In the genomic region with DNA sequence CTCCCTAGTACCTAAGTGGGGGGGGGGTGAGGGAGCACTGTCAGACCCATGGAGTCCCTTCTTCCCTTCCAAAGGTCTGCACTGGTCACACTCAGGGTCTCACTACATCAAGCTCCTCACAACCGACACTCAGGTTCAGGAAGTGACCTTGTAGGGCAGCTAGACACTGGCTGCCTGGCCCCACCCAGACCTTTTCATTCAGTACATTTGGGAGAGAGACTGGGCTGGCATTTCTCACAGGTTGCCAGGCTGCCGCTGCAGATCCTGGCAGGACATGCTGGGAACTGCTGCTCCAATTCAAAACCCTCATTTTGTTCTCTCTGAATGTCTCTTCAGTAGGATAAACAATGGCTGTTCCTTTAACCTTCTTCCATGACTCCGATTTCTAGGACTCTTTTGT, we compare ENCODE assay signal across 11 mouse cellular contexts.
DNase-seq lines count a peak whose midpoint lies in the region; ATAC-seq and TF ChIP-seq lines count a peak whose summit lies in the region.
"Had no signal": no experiment of that assay in that cellular context is flagged by ENCODE, and none has a peak within 500 bp of the region (broad histone marks: within the 10 kb centered on the region; RNA-seq: fewer than 3 reads in every experiment).

No protein-coding gene starts in this region.

- TF ChIP-seq POLR2A in cortical plate, adult 2 months (IDR thresholded peaks at IDR 0.05; ENCODE audit: extremely low read depth, insufficient read depth, low read length): no peak

- no peak overlapping the region for H3K9ac ChIP-seq in heart, postnatal 0 days (replicated peaks; ENCODE audit: low read depth, low read length)
- no peak overlapping the region for H3K9ac ChIP-seq in forebrain, embryonic 16.5 days (replicated peaks; ENCODE audit: low read depth, low read length)
- H3K9ac ChIP-seq in midbrain, embryonic 15.5 days: no peak overlapping the region

- 32% methylated on average over 3 of the region's 3 CpGs for WGBS in heart, postnatal 0 days
- WGBS in forebrain, embryonic 16.5 days: 7% methylated on average over 3 of the region's 3 CpGs
- 12% methylated on average over 3 of the region's 3 CpGs for WGBS in midbrain, embryonic 15.5 days

- H3K4me2 ChIP-seq in heart, postnatal 0 days (ENCODE audit: low read depth, low read length): no peak overlapping the region
- no peak overlapping the region for H3K4me2 ChIP-seq in forebrain, embryonic 16.5 days (ENCODE audit: low read length)
- no peak overlapping the region for H3K4me2 ChIP-seq in midbrain, embryonic 15.5 days

- no peaks in the 10 kb centered on the region for H3K27me3 ChIP-seq in heart, postnatal 0 days (ENCODE audit: control insufficient read depth, insufficient read depth, low read length)
- H3K27me3 ChIP-seq in forebrain, embryonic 16.5 days (replicated peaks; ENCODE audit: control insufficient read depth, insufficient read depth, low read length): no peaks in the 10 kb centered on the region
- H3K27me3 ChIP-seq in midbrain, embryonic 15.5 days (replicated peaks): no peaks in the 10 kb centered on the region

- TF ChIP-seq EP300 in heart, postnatal 0 days (IDR thresholded peaks at IDR 0.05; ENCODE audit: low read depth): no peak

- H3K4me1 ChIP-seq in heart, postnatal 0 days (ENCODE audit: control insufficient read depth, insufficient read depth): peaks cover 21% of the 10 kb centered on the region; the same call in 1 of the 2 replicates
- peaks cover 9% of the 10 kb centered on the region for H3K4me1 ChIP-seq in cortical plate, adult 2 months (ENCODE audit: control insufficient read depth, insufficient read depth, low read length)
- peaks cover 53% of the 10 kb centered on the region for H3K4me1 ChIP-seq in forebrain, embryonic 16.5 days (replicated peaks; ENCODE audit: control insufficient read depth, insufficient read depth, low read length)
- H3K4me1 ChIP-seq in midbrain, embryonic 15.5 days: peaks cover 57% of the 10 kb centered on the region

- no peak overlapping the region for H3K4me3 ChIP-seq in heart, postnatal 0 days (ENCODE audit: low read depth, low read length)
- no peak overlapping the region for H3K4me3 ChIP-seq in cortical plate, adult 2 months (ENCODE audit: insufficient read depth, low read length)
- H3K4me3 ChIP-seq in forebrain, embryonic 16.5 days (replicated peaks; ENCODE audit: low read length): no peak overlapping the region
- no peak overlapping the region for H3K4me3 ChIP-seq in midbrain, embryonic 15.5 days
- H3K4me3 ChIP-seq: myocyte had no signal

- DNase-seq in heart, postnatal 0 days (ENCODE audit: low spot score): peak; percentile 18
- no peak for DNase-seq in heart, postnatal 4 days
- no peak for DNase-seq in retina, embryonic 14.5 days (ENCODE audit: low spot score)
- no peak for DNase-seq in frontal cortex, postnatal 36 days (ENCODE audit: low spot score in 2 of 2)
- no peak for DNase-seq in right cerebral cortex, adult 2 months (ENCODE audit: low spot score in 2 of 2)
- DNase-seq: embryo, embryonic 11 days; lung, postnatal 14 days had no signal

- no peak overlapping the region for H3K27ac ChIP-seq in heart, postnatal 0 days (ENCODE audit: low read depth)
- H3K27ac ChIP-seq in cortical plate, adult 2 months (ENCODE audit: insufficient read depth, low read length): peak overlapping the region; percentile 48; the same call in 1 of the 2 replicates
- H3K27ac ChIP-seq in forebrain, embryonic 16.5 days (ENCODE audit: low read length): peak overlapping the region; percentile 41
- H3K27ac ChIP-seq in midbrain, embryonic 15.5 days: peak overlapping the region; percentile 68

- ATAC-seq in heart, postnatal 0 days (ENCODE audit: insufficient read depth, low read depth): peak; percentile 41; the same call in 1 of the 2 replicates
- ATAC-seq in forebrain, embryonic 16.5 days: peak; percentile 39; the same call in 1 of the 2 replicates
- 0 out of 2 replicates have a peak, but pooled peaks have one; percentile 16 for ATAC-seq in midbrain, embryonic 15.5 days (replicated peaks)

- no peak for TF ChIP-seq CTCF in heart, postnatal 0 days (IDR thresholded peaks at IDR 0.05; ENCODE audit: low read depth)
- TF ChIP-seq CTCF in cortical plate, adult 2 months (IDR thresholded peaks at IDR 0.05; ENCODE audit: extremely low read depth, insufficient read depth, low read length): no peak

- H3K36me3 ChIP-seq in heart, postnatal 0 days (replicated peaks; ENCODE audit: control insufficient read depth, insufficient read depth, low read length): no peaks in the 10 kb centered on the region
- no peaks in the 10 kb centered on the region for H3K36me3 ChIP-seq in forebrain, embryonic 16.5 days (ENCODE audit: control insufficient read depth, insufficient read depth)
- no peaks in the 10 kb centered on the region for H3K36me3 ChIP-seq in midbrain, embryonic 15.5 days (replicated peaks)

- no peaks in the 10 kb centered on the region for H3K9me3 ChIP-seq in heart, postnatal 0 days (replicated peaks; ENCODE audit: control insufficient read depth, low read length)
- no peaks in the 10 kb centered on the region for H3K9me3 ChIP-seq in forebrain, embryonic 16.5 days (ENCODE audit: control insufficient read depth, low read length)
- H3K9me3 ChIP-seq in midbrain, embryonic 15.5 days: no peaks in the 10 kb centered on the region
